Mouse (Mus musculus): ENCODE data around the gene Cpeb1.

GRCm38 (mm10) chr7:81326859-81327258 is 128.4 kb downstream of the Cpeb1 start:
- TF ChIP-seq CTCF (IDR thresholded peaks at IDR 0.05) (no peak), EP300 (IDR thresholded peaks at IDR 0.05) (no peak)
